Mouse (Mus musculus): ENCODE results near the gene Xiap. TPM values are rescaled to one million over a fixed set of nuclear protein-coding genes. Genes with fewer than 3 reads are reported as not detected.
A peak's percentile ranks its signal among the peaks of the same experiment; 100 is the strongest.

Gene Xiap
- polyA plus RNA-seq, 1 experiment from 2014 or later, result 10.8 TPM

DNA sequence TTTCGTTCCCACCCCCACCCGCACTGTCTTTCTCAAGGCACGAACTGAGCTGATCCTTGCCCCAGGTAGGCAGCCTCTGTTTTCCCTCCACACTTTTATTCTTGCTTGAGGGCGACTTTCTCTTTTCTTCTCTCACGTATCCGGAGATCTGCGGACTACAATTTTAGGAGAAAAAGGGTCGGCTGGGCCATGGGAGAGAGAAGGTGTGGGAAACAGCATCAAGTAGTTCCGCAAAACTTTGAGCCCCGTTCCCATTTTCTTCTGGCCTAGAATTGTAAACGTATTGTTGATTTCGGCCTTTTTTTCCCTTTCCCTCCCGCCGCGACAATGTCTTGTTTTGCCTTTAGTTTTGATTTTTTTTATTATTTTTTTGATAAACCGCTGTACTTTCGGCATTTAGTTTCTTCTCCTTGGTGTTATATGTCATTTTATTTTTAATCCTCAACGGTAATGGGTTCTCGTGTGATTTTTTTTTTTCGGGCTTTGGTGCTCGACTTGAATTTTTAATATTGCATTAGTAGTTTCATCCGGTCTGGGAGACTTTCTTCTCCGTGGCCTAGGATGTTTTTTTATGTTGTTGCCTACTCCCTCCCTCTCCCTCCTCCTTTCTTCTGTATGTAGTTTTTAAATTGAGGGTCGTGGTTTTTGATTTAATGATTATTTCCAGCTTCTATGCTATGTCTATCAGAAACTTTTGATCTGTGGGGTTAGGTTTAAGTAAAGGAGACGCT is 91.7 kb downstream of the Xiap start:
- no peaks in the 10 kb centered on the region for H3K9me3 ChIP-seq (replicated peaks; ENCODE audit: control insufficient read depth, low read length)
- no peaks in the 10 kb centered on the region for H3K4me1 ChIP-seq (ENCODE audit: control insufficient read depth, insufficient read depth, low read length)
- DNase-seq (ENCODE audit: low spot score) (no peak), ATAC-seq (no peak)
- peak overlapping the region; percentile 51 for H3K4me2 ChIP-seq (ENCODE audit: low read length)
- H3K36me3 ChIP-seq (ENCODE audit: control insufficient read depth, insufficient read depth, low read length), result no peaks in the 10 kb centered on the region
- H3K4me3 ChIP-seq (ENCODE audit: low read depth, low read length), result peak overlapping the region; percentile 45
- peak overlapping the region; percentile 56 for H3K9ac ChIP-seq (ENCODE audit: low read length)
- peak overlapping the region; percentile 99 for H3K27ac ChIP-seq (ENCODE audit: low read depth, low read length)
- 25% methylated on average over 25 of the region's 25 CpGs for WGBS
- H3K27me3 ChIP-seq (replicated peaks; ENCODE audit: control insufficient read depth, insufficient read depth, low read length), result no peaks in the 10 kb centered on the region

DNA sequence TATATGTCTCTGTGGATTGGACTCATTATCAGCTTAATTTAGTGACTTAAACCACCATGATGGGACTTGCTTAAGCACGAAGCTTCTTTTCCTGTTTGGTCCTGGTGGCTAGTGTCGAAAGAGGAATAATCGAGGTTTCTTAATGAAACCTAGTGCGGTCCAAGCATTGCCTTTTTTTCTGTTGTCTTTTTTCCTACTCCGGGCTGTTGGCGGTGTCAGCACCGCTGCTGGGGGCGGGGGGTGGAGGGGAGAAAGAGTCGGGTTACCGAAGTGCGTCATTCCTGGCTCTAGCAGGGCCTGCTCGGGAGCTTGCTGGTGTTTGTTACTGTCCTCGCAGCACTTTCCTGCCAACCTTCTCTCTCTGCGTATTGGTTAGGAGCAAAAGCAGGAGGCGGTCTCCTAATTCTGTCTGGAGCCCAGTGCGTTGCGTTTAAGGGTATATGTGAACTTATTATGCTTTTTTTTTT is 92.5 kb downstream of the Xiap start:
- WGBS, result 30% methylated on average over 17 of the region's 17 CpGs
- Histone ChIP-seq H3K9ac (ENCODE audit: low read length) (peak overlapping the region; percentile 56), H3K27ac (ENCODE audit: low read depth, low read length) (peak overlapping the region; percentile 83), H3K4me1 (ENCODE audit: control insufficient read depth, insufficient read depth, low read length) (no peaks in the 10 kb centered on the region), H3K4me2 (ENCODE audit: low read length) (peak overlapping the region; percentile 51), H3K9me3 (replicated peaks; ENCODE audit: control insufficient read depth, low read length) (no peaks in the 10 kb centered on the region), H3K27me3 (replicated peaks; ENCODE audit: control insufficient read depth, insufficient read depth, low read length) (no peaks in the 10 kb centered on the region), H3K4me3 (ENCODE audit: low read depth, low read length) (peak overlapping the region; percentile 45), H3K36me3 (ENCODE audit: control insufficient read depth, insufficient read depth, low read length) (no peaks in the 10 kb centered on the region)
- DNase-seq (ENCODE audit: low spot score), result peak; percentile 88
- peak; percentile 60 for ATAC-seq

DNA sequence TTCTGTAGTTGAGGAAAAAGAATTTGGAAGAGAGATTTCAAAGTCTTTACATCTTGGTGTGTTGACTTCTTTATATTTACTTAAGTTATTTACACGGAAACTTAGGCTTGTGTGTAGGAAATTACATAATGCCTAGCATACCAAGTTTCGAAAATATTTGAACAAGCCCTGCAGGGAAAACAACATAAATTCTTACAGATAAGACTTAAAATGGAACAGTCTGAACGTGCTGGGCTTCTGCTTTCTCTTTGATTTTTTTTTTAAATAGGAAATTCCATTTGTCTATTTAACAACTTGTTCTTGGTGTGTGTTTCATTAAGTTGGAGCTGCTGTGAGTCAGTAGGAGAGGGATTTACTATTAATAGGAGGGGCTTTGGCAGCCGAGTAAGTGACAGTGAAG is 93.6 kb downstream of the Xiap start:
- ATAC-seq (no peak), DNase-seq (ENCODE audit: low spot score) (no peak)
- WGBS, result 42% methylated on average over 4 of the region's 4 CpGs
- Histone ChIP-seq H3K4me3 (ENCODE audit: low read depth, low read length) (peak overlapping the region; percentile 45), H3K27me3 (replicated peaks; ENCODE audit: control insufficient read depth, insufficient read depth, low read length) (no peaks in the 10 kb centered on the region), H3K4me1 (ENCODE audit: control insufficient read depth, insufficient read depth, low read length) (no peaks in the 10 kb centered on the region), H3K9me3 (replicated peaks; ENCODE audit: control insufficient read depth, low read length) (no peaks in the 10 kb centered on the region), H3K4me2 (ENCODE audit: low read length) (peak overlapping the region; percentile 51), H3K27ac (ENCODE audit: low read depth, low read length) (no peak overlapping the region), H3K9ac (ENCODE audit: low read length) (0 out of 2 replicates have a peak overlapping the region, but pooled peaks have one; percentile 5), H3K36me3 (ENCODE audit: control insufficient read depth, insufficient read depth, low read length) (no peaks in the 10 kb centered on the region)

Other genes starting within 250 kb of the Xiap start
- gene Thoc2, start 139.0 kb upstream of the Xiap start, polyA plus RNA-seq (2014; fragmentation: Nextera tagmentation; extraction: Ambion mirVana), result 93.3 and 114 TPM in 2 replicates
- 40.7 and 45.7 TPM in 2 replicates for gene Stag2, start 89.6 kb downstream of the Xiap start, polyA plus RNA-seq (2014; fragmentation: Nextera tagmentation; extraction: Ambion mirVana)